Mouse (Mus musculus) limb, embryonic 14.5 days (tissue): ENCODE results near the gene Casr. TPM values are rescaled to one million over a fixed set of nuclear protein-coding genes. Genes with fewer than 3 reads are reported as not detected.
A peak's percentile ranks its signal among the peaks of the same experiment; 100 is the strongest.

Source experiments
- ATAC-seq: fragments of 200-750 bp; cut with Nextera tagmentation; 2 replicates; pipeline ENCODE4 v1.8.0; 2017; ENCODE audit warnings: low read depth, moderate number of reproducible peaks, moderate TSS enrichment; ENCODE audit not compliant: low FRiP score
- DNase-seq: peaks from one replicate; pipeline ENCODE4 v3.0.0-alpha.2; 2015; ENCODE audit warnings: low spot score
- H3K27ac ChIP-seq: fragments of 300-500 bp; sonication (generic); replicated peaks from 2 replicates; pipeline ENCODE4 v1.5.1; 2014; ENCODE audit warnings: low read depth, mild to moderate bottlenecking, low read length, moderate library complexity, mixed read lengths
- H3K27me3 ChIP-seq: fragments of 300-500 bp; sonication (generic); 2 replicates; pipeline ENCODE4 v1.6.1; 2014; ENCODE audit warnings: low read length, mixed read lengths; ENCODE audit not compliant: control insufficient read depth, insufficient read depth
- H3K36me3 ChIP-seq: fragments of 300-500 bp; sonication (generic); 2 replicates; pipeline ENCODE4 v1.6.1; 2014; ENCODE audit warnings: mild to moderate bottlenecking, low read length, moderate library complexity, mixed read lengths; ENCODE audit not compliant: control insufficient read depth, insufficient read depth
- H3K4me1 ChIP-seq: fragments of 300-500 bp; sonication (generic); 2 replicates; pipeline ENCODE4 v1.6.1; 2014; ENCODE audit warnings: antibody characterized with exemption, low read length, mixed read lengths; ENCODE audit not compliant: control insufficient read depth, insufficient read depth
- H3K4me2 ChIP-seq: fragments of 300-500 bp; sonication (generic); replicated peaks from 2 replicates; pipeline ENCODE4 v1.6.1; 2014; ENCODE audit warnings: low read depth, mild to moderate bottlenecking, low read length, moderate library complexity; ENCODE audit not compliant: severe bottlenecking
- H3K4me3 ChIP-seq: fragments of 300-500 bp; sonication (generic); replicated peaks from 2 replicates; pipeline ENCODE4 v1.5.1; 2014; ENCODE audit warnings: low read length
- H3K9ac ChIP-seq: fragments of 300-500 bp; sonication (generic); 2 replicates; pipeline ENCODE4 v1.6.1; 2014; ENCODE audit warnings: mild to moderate bottlenecking, low read depth, low read length, moderate library complexity; ENCODE audit not compliant: severe bottlenecking
- H3K9me3 ChIP-seq: fragments of 300-500 bp; sonication (generic); 2 replicates; pipeline ENCODE4 v1.6.1; 2016; ENCODE audit warnings: low read length; ENCODE audit not compliant: control insufficient read depth
- POLR2A ChIP-seq: fragments of 200-500 bp; IDR thresholded peaks from 2 replicates; pipeline ENCODE4 v1.8.0; 2012; ENCODE audit warnings: inconsistent platforms, mild to moderate bottlenecking, moderate library complexity, borderline replicate concordance; ENCODE audit not compliant: insufficient read depth, insufficient read length; ENCODE audit errors: extremely low read depth
- WGBS: fragments of 180-500 bp; shearing (Covaris S2); extraction: QIAGEN DNeasy Blood & Tissue Kit; methylation state at CpG from one replicate; pipeline ENCODE4 v1.1.7; 2014; 5-methylcytosine and 5-hydroxymethylcytosine counted together
- polyA plus RNA-seq, 2 experiments: library from polyadenylated mRNA; depleted of rRNA in 1 of 2; stranded (reverse) in 1 of 2; unstranded in 1 of 2; fragments of >200 nt; fragmentation: Nextera tagmentation in 1 of 2; extraction: Ambion mirVana in 1 of 2; gene quantifications; 2 replicates each; pipeline versions ENCODE4 v1.2.1 to v1.2.3; 2012 to 2014

The Casr gene
- polyA plus RNA-seq, 2 experiments: 0.16 to 0.40 TPM

GRCm38 (mm10) chr16:36492420-36492819 lies 69.5 kb downstream of the Casr start:
- Histone ChIP-seq H3K4me2 (no peak overlapping the region), H3K9ac (no peak overlapping the region), H3K4me3 (no peak overlapping the region), H3K4me1 (no peaks in the 10 kb centered on the region), H3K36me3 (no peaks in the 10 kb centered on the region), H3K27me3 (no peaks in the 10 kb centered on the region), H3K9me3 (no peaks in the 10 kb centered on the region), H3K27ac (no peak overlapping the region)
- WGBS: 83% methylated on average over 1 of the region's 1 CpGs
- DNase-seq (no peak), ATAC-seq (no peak)
- TF ChIP-seq POLR2A: no peak

- Histone ChIP-seq H3K4me1 (no peaks in the 10 kb centered on the region), H3K36me3 (no peaks in the 10 kb centered on the region), H3K27ac (no peak overlapping the region), H3K27me3 (no peaks in the 10 kb centered on the region), H3K9ac (no peak overlapping the region), H3K4me2 (no peak overlapping the region), H3K9me3 (no peaks in the 10 kb centered on the region), H3K4me3 (no peak overlapping the region)
- 85% methylated on average over 9 of the region's 9 CpGs for WGBS
- no peak for TF ChIP-seq POLR2A
- no peak for DNase-seq
- no peak for ATAC-seq
Observed at GRCm38 (mm10) chr16:36476866-36477265, 85.1 kb downstream of the Casr start.

- H3K4me2 ChIP-seq: no peak overlapping the region
- H3K27ac ChIP-seq: no peak overlapping the region
- H3K9me3 ChIP-seq: no peaks in the 10 kb centered on the region
- TF ChIP-seq POLR2A: no peak
- no peak for ATAC-seq
- no peaks in the 10 kb centered on the region for H3K4me1 ChIP-seq
- no peak overlapping the region for H3K9ac ChIP-seq
- H3K36me3 ChIP-seq: no peaks in the 10 kb centered on the region
- no peak overlapping the region for H3K4me3 ChIP-seq
- DNase-seq: no peak
- H3K27me3 ChIP-seq: no peaks in the 10 kb centered on the region
- WGBS: 91% methylated on average over 3 of the region's 3 CpGs
Observed at GRCm38 (mm10) chr16:36475530-36475929, 86.4 kb downstream of the Casr start.

GRCm38 (mm10) chr16:36474849-36475248 lies 87.1 kb downstream of the Casr start:
- Histone ChIP-seq H3K36me3 (no peaks in the 10 kb centered on the region), H3K4me3 (no peak overlapping the region), H3K9ac (no peak overlapping the region), H3K4me1 (no peaks in the 10 kb centered on the region), H3K4me2 (no peak overlapping the region), H3K27me3 (no peaks in the 10 kb centered on the region), H3K9me3 (no peaks in the 10 kb centered on the region), H3K27ac (no peak overlapping the region)
- no peak for ATAC-seq
- no peak for TF ChIP-seq POLR2A
- no peak for DNase-seq
- WGBS: 80% methylated on average over 2 of the region's 2 CpGs

- H3K4me1 ChIP-seq: no peaks in the 10 kb centered on the region
- no peak overlapping the region for H3K27ac ChIP-seq
- no peaks in the 10 kb centered on the region; the same call in 1 of the 2 replicates for H3K9me3 ChIP-seq
- no peak overlapping the region for H3K4me3 ChIP-seq
- H3K36me3 ChIP-seq: no peaks in the 10 kb centered on the region
- 40% methylated on average over 17 of the region's 17 CpGs for WGBS
- H3K9ac ChIP-seq: no peak overlapping the region
- H3K27me3 ChIP-seq: no peaks in the 10 kb centered on the region
- H3K4me2 ChIP-seq: no peak overlapping the region
- DNase-seq: peak; percentile 12
- TF ChIP-seq POLR2A: no peak
- peak; percentile 19; the same call in 1 of the 2 replicates for ATAC-seq
Observed at GRCm38 (mm10) chr16:36473217-36474216, 88.4 kb downstream of the Casr start.
